Mouse (Mus musculus): ENCODE data around the gene Fam69a. TPM values are rescaled to one million over a fixed set of nuclear protein-coding genes. Genes with fewer than 3 reads are reported as not detected.
"Not testable (repeated sequence)": the region's sequence is repeated elsewhere in the genome, so short reads cannot be mapped to it uniquely, and the experiment has no call there.

Gene Fam69a
- polyA plus RNA-seq, 1 experiment from 2014 or later: 18.3 TPM

GRCm38 (mm10) chr5:107972444-107973272 is 14.2 kb downstream of the Fam69a start:
- 63% methylated on average over 13 of the region's 13 CpGs for WGBS
- no peak for ATAC-seq (ENCODE audit: low FRiP score, low TSS enrichment)

GRCm38 (mm10) chr5:107971069-107971468 is 15.8 kb downstream of the Fam69a start:
- Histone ChIP-seq H3K4me1 (ENCODE audit: control insufficient read depth, insufficient read depth, low read length) (no peaks in the 10 kb centered on the region; the same call in 1 of the 2 replicates), H3K36me3 (ENCODE audit: control insufficient read depth, insufficient read depth, low read length) (no peaks in the 10 kb centered on the region), H3K9me3 (ENCODE audit: control insufficient read depth, low read length) (no peaks in the 10 kb centered on the region), H3K27ac (ENCODE audit: low read depth, low read length) (no peak overlapping the region), H3K9ac (ENCODE audit: low read depth, low read length) (no peak overlapping the region), H3K4me2 (replicated peaks; ENCODE audit: low read depth, low read length) (no peak overlapping the region), H3K4me3 (ENCODE audit: low read length) (no peak overlapping the region), H3K27me3 (ENCODE audit: control insufficient read depth, insufficient read depth, low read length) (no peaks in the 10 kb centered on the region)
- WGBS: 94% methylated on average over 4 of the region's 4 CpGs
- no peak for ATAC-seq (ENCODE audit: low FRiP score, low TSS enrichment)

More at GRCm38 (mm10) chr5:107972444-107973272, 14.2 kb downstream of the Fam69a start:
- Histone ChIP-seq H3K4me2 (replicated peaks; ENCODE audit: low read depth, low read length) (no peak overlapping the region; the same call in 1 of the 2 replicates), H3K27me3 (ENCODE audit: control insufficient read depth, insufficient read depth, low read length) (no peaks in the 10 kb centered on the region), H3K4me3 (ENCODE audit: low read length) (no peak overlapping the region), H3K27ac (ENCODE audit: low read depth, low read length) (no peak overlapping the region), H3K9ac (ENCODE audit: low read depth, low read length) (no peak overlapping the region), H3K4me1 (ENCODE audit: control insufficient read depth, insufficient read depth, low read length) (no peaks in the 10 kb centered on the region; the same call in 1 of the 2 replicates), H3K9me3 (ENCODE audit: control insufficient read depth, low read length) (no peaks in the 10 kb centered on the region), H3K36me3 (ENCODE audit: control insufficient read depth, insufficient read depth, low read length) (no peaks in the 10 kb centered on the region)

GRCm38 (mm10) chr5:107969818-107970217 is 17.1 kb downstream of the Fam69a start:
- not testable (repeated sequence) for H3K27me3 ChIP-seq (ENCODE audit: control insufficient read depth, insufficient read depth, low read length); H3K9me3 ChIP-seq (ENCODE audit: control insufficient read depth, low read length); H3K4me2 ChIP-seq (replicated peaks; ENCODE audit: low read depth, low read length); H3K4me1 ChIP-seq (ENCODE audit: control insufficient read depth, insufficient read depth, low read length); H3K4me3 ChIP-seq (ENCODE audit: low read length); H3K36me3 ChIP-seq (ENCODE audit: control insufficient read depth, insufficient read depth, low read length); ATAC-seq (ENCODE audit: low FRiP score, low TSS enrichment); H3K27ac ChIP-seq (ENCODE audit: low read depth, low read length); H3K9ac ChIP-seq (ENCODE audit: low read depth, low read length)
- 90% methylated on average over 1 of the region's 1 CpGs for WGBS

GRCm38 (mm10) chr5:107968079-107968478 is 18.8 kb downstream of the Fam69a start:
- H3K4me2 ChIP-seq (replicated peaks; ENCODE audit: low read depth, low read length): no peak overlapping the region
- no peak overlapping the region for H3K27ac ChIP-seq (ENCODE audit: low read depth, low read length)
- ATAC-seq (ENCODE audit: low FRiP score, low TSS enrichment): no peak
- no peaks in the 10 kb centered on the region for H3K9me3 ChIP-seq (ENCODE audit: control insufficient read depth, low read length)
- H3K9ac ChIP-seq (ENCODE audit: low read depth, low read length): no peak overlapping the region
- no peaks in the 10 kb centered on the region; the same call in 1 of the 2 replicates for H3K4me1 ChIP-seq (ENCODE audit: control insufficient read depth, insufficient read depth, low read length)
- no peaks in the 10 kb centered on the region for H3K36me3 ChIP-seq (ENCODE audit: control insufficient read depth, insufficient read depth, low read length)
- no peaks in the 10 kb centered on the region for H3K27me3 ChIP-seq (ENCODE audit: control insufficient read depth, insufficient read depth, low read length)
- 88% methylated on average over 3 of the region's 3 CpGs for WGBS
- H3K4me3 ChIP-seq (ENCODE audit: low read length): no peak overlapping the region

GRCm38 (mm10) chr5:107966841-107967457 is 19.9 kb downstream of the Fam69a start:
- no peak for ATAC-seq (ENCODE audit: low FRiP score, low TSS enrichment)
- 57% methylated on average over 4 of the region's 4 CpGs for WGBS
- Histone ChIP-seq H3K9ac (ENCODE audit: low read depth, low read length) (no peak overlapping the region), H3K9me3 (ENCODE audit: control insufficient read depth, low read length) (no peaks in the 10 kb centered on the region), H3K27ac (ENCODE audit: low read depth, low read length) (no peak overlapping the region), H3K27me3 (ENCODE audit: control insufficient read depth, insufficient read depth, low read length) (no peaks in the 10 kb centered on the region), H3K4me1 (ENCODE audit: control insufficient read depth, insufficient read depth, low read length) (no peaks in the 10 kb centered on the region), H3K36me3 (ENCODE audit: control insufficient read depth, insufficient read depth, low read length) (no peaks in the 10 kb centered on the region), H3K4me2 (replicated peaks; ENCODE audit: low read depth, low read length) (no peak overlapping the region), H3K4me3 (ENCODE audit: low read length) (no peak overlapping the region)

- H3K36me3 ChIP-seq (ENCODE audit: control insufficient read depth, insufficient read depth, low read length): no peaks in the 10 kb centered on the region
- H3K4me1 ChIP-seq (ENCODE audit: control insufficient read depth, insufficient read depth, low read length): peaks cover 5% of the 10 kb centered on the region; the same call in 1 of the 2 replicates
- H3K27me3 ChIP-seq (ENCODE audit: control insufficient read depth, insufficient read depth, low read length): no peaks in the 10 kb centered on the region
- H3K9ac ChIP-seq (ENCODE audit: low read depth, low read length): no peak overlapping the region
- no peaks in the 10 kb centered on the region for H3K9me3 ChIP-seq (ENCODE audit: control insufficient read depth, low read length)
- no peak for ATAC-seq (ENCODE audit: low FRiP score, low TSS enrichment)
- WGBS: 50% methylated on average over 3 of the region's 3 CpGs
- H3K4me2 ChIP-seq (replicated peaks; ENCODE audit: low read depth, low read length): no peak overlapping the region
- no peak overlapping the region for H3K4me3 ChIP-seq (ENCODE audit: low read length)
- H3K27ac ChIP-seq (ENCODE audit: low read depth, low read length): no peak overlapping the region
Observed at GRCm38 (mm10) chr5:107966156-107966555, 20.7 kb downstream of the Fam69a start.

- Histone ChIP-seq H3K9ac (ENCODE audit: low read depth, low read length) (no peak overlapping the region), H3K27ac (ENCODE audit: low read depth, low read length) (no peak overlapping the region), H3K4me1 (ENCODE audit: control insufficient read depth, insufficient read depth, low read length) (peaks cover 5% of the 10 kb centered on the region; the same call in 1 of the 2 replicates), H3K9me3 (ENCODE audit: control insufficient read depth, low read length) (no peaks in the 10 kb centered on the region), H3K27me3 (ENCODE audit: control insufficient read depth, insufficient read depth, low read length) (no peaks in the 10 kb centered on the region), H3K4me3 (ENCODE audit: low read length) (no peak overlapping the region), H3K36me3 (ENCODE audit: control insufficient read depth, insufficient read depth, low read length) (no peaks in the 10 kb centered on the region), H3K4me2 (replicated peaks; ENCODE audit: low read depth, low read length) (no peak overlapping the region)
- no peak for ATAC-seq (ENCODE audit: low FRiP score, low TSS enrichment)
- 70% methylated on average over 9 of the region's 9 CpGs for WGBS
Observed at GRCm38 (mm10) chr5:107965355-107965991, 21.4 kb downstream of the Fam69a start.

- WGBS: 87% methylated on average over 2 of the region's 2 CpGs
- no peak overlapping the region for H3K9ac ChIP-seq (ENCODE audit: low read depth, low read length)
- no peaks in the 10 kb centered on the region for H3K9me3 ChIP-seq (ENCODE audit: control insufficient read depth, low read length)
- no peaks in the 10 kb centered on the region for H3K36me3 ChIP-seq (ENCODE audit: control insufficient read depth, insufficient read depth, low read length)
- H3K27ac ChIP-seq (ENCODE audit: low read depth, low read length): no peak overlapping the region
- ATAC-seq (ENCODE audit: low FRiP score, low TSS enrichment): no peak
- peaks cover 5% of the 10 kb centered on the region; the same call in 1 of the 2 replicates for H3K4me1 ChIP-seq (ENCODE audit: control insufficient read depth, insufficient read depth, low read length)
- H3K4me3 ChIP-seq (ENCODE audit: low read length): no peak overlapping the region
- H3K27me3 ChIP-seq (ENCODE audit: control insufficient read depth, insufficient read depth, low read length): no peaks in the 10 kb centered on the region
- no peak overlapping the region for H3K4me2 ChIP-seq (replicated peaks; ENCODE audit: low read depth, low read length)
Observed at GRCm38 (mm10) chr5:107964031-107964758, 22.7 kb downstream of the Fam69a start.
